Mouse (Mus musculus) CD4-positive, CD25-positive, alpha-beta regulatory T cell, adult 2 months (primary cell): ENCODE measurements around the gene Gm8978.
"Not testable (repeated sequence)": the region's sequence is repeated elsewhere in the genome, so short reads cannot be mapped to it uniquely, and the experiment has no call there.

Source experiments
- DNase-seq: peaks from one replicate; pipeline ENCODE4 v3.0.0-alpha.2; 2012; ENCODE audit warnings: low read depth, low spot score

Gm8978 gene

GRCm38 (mm10) chr19:33625152-33625551, at the start of gene Gm8978:
Gene Gm8978, minus strand, starts transcription at chr19:33625252.
- not testable (repeated sequence) for DNase-seq

GRCm38 (mm10) chr19:33589626-33590302, 35.3 kb downstream of the Gm8978 start:
- DNase-seq, result peak; percentile 78

GRCm38 (mm10) chr19:33568551-33568950, 56.5 kb downstream of the Gm8978 start:
- DNase-seq, result not testable (repeated sequence)
